Mouse (Mus musculus): Measurements from ENCODE around the gene Abcc5. TPM values are rescaled to one million over a fixed set of nuclear protein-coding genes. Genes with fewer than 3 reads are reported as not detected.

The Abcc5 gene
- total RNA-seq, 2 experiments from 2014 or later: 168 to 224 TPM

Other genes with a start within 250 kb of the Abcc5 start
- 10 to 100 TPM; 41.0 to 42.1 TPM for gene Map6d1, start 185.0 kb downstream of the Abcc5 start, total RNA-seq (2021)
- 10 to 100 TPM; 53.5 to 64.1 TPM for gene Parl, start 124.0 kb downstream of the Abcc5 start, total RNA-seq (2021)
- not detected for gene Cyp2ab1, start 101.0 kb downstream of the Abcc5 start, total RNA-seq (2021)
- 10 to 100 TPM; 46.0 to 53.3 TPM for gene Eif2b5, start 72.4 kb upstream of the Abcc5 start, total RNA-seq (2021)
- 10 to 100 TPM; 57.2 to 68.3 TPM for gene Dvl3, start 90.6 kb upstream of the Abcc5 start, total RNA-seq (2021)
- 100 to 1,000 TPM; 753 to 800 TPM for gene Ap2m1, start 109.1 kb upstream of the Abcc5 start, total RNA-seq (2021)
- gene Abcf3, start 122.2 kb upstream of the Abcc5 start, total RNA-seq (2021): 10 to 100 TPM; 79.4 to 89.4 TPM
- 10 to 100 TPM; 22.8 to 24.2 TPM for gene Vwa5b2, start 163.1 kb upstream of the Abcc5 start, total RNA-seq (2021)
- gene Eef1akmt4, start 185.2 kb upstream of the Abcc5 start, total RNA-seq (2021): 1 to 10 TPM; 2.7 to 3.1 TPM
- not detected for gene Gm49333, start 185.2 kb upstream of the Abcc5 start, total RNA-seq (2021)
- 10 to 100 TPM; 14.2 to 15.7 TPM for gene Alg3, start 185.3 kb upstream of the Abcc5 start, total RNA-seq (2021)
- gene Camk2n2, start 194.9 kb upstream of the Abcc5 start, total RNA-seq (2021): 10 to 100 TPM; 85.0 to 97.0 TPM
- 10 to 100 TPM; 24.8 to 30.6 TPM for gene Ece2, start 203.4 kb upstream of the Abcc5 start, total RNA-seq (2021)
- 100 to 1,000 TPM; 220 to 240 TPM for gene Psmd2, start 225.3 kb upstream of the Abcc5 start, total RNA-seq (2021)
- 100 to 1,000 TPM; 289 to 306 TPM for gene Eif4g1, start 241.9 kb upstream of the Abcc5 start, total RNA-seq (2021)

Data from layer of hippocampus, postnatal 25 days (tissue).